Mouse (Mus musculus) limb, embryonic 11.5 days (tissue): Measurements from ENCODE around the gene Galntl5. TPM values are rescaled to one million over a fixed set of nuclear protein-coding genes. Genes with fewer than 3 reads are reported as not detected.
"Not testable (repeated sequence)": the region's sequence is repeated elsewhere in the genome, so short reads cannot be mapped to it uniquely, and the experiment has no call there.

Experiments
- ATAC-seq: fragments of 200-750 bp; cut with Nextera tagmentation; 2 replicates; pipeline ENCODE4 v1.8.0; 2017; ENCODE audit warnings: low read depth; ENCODE audit not compliant: insufficient number of reproducible peaks, low FRiP score, low TSS enrichment
- DNase-seq: peaks from one replicate; pipeline ENCODE4 v3.0.0-alpha.2; 2015; ENCODE audit warnings: low spot score
- H3K27ac ChIP-seq: fragments of 300-500 bp; sonication (generic); replicated peaks from 2 replicates; pipeline ENCODE4 v1.5.1; 2014; ENCODE audit warnings: low read depth, mild to moderate bottlenecking, low read length
- H3K27me3 ChIP-seq: fragments of 300-500 bp; sonication (generic); 2 replicates; pipeline ENCODE4 v1.6.1; 2014; ENCODE audit warnings: mild to moderate bottlenecking, low read length, mixed read lengths; ENCODE audit not compliant: control insufficient read depth, insufficient read depth
- H3K36me3 ChIP-seq: fragments of 300-500 bp; sonication (generic); 2 replicates; pipeline ENCODE4 v1.6.1; 2014; ENCODE audit warnings: mild to moderate bottlenecking, low read length, moderate library complexity, mixed read lengths; ENCODE audit not compliant: control insufficient read depth, insufficient read depth
- H3K4me1 ChIP-seq: fragments of 300-500 bp; sonication (generic); 2 replicates; pipeline ENCODE4 v1.6.1; 2014; ENCODE audit warnings: low read length, mixed read lengths; ENCODE audit not compliant: control insufficient read depth, insufficient read depth
- H3K4me2 ChIP-seq: fragments of 300-500 bp; sonication (generic); 2 replicates; pipeline ENCODE4 v1.6.1; 2014; ENCODE audit warnings: low read depth, mild to moderate bottlenecking, moderate library complexity; ENCODE audit not compliant: severe bottlenecking
- H3K4me3 ChIP-seq: fragments of 300-500 bp; sonication (generic); 2 replicates; pipeline ENCODE4 v1.5.1; 2014; ENCODE audit warnings: low read depth, low read length
- H3K9ac ChIP-seq: fragments of 300-500 bp; sonication (generic); 2 replicates; pipeline ENCODE4 v1.6.1; 2014; ENCODE audit warnings: mild to moderate bottlenecking, low read length
- H3K9me3 ChIP-seq: fragments of 300-500 bp; sonication (generic); 2 replicates; pipeline ENCODE4 v1.6.1; 2016; ENCODE audit warnings: low read length; ENCODE audit not compliant: control insufficient read depth
- WGBS: fragments of 180-500 bp; shearing (Covaris S2); extraction: QIAGEN DNeasy Blood & Tissue Kit; methylation state at CpG from one replicate; pipeline ENCODE4 v1.1.7; 2014; 5-methylcytosine and 5-hydroxymethylcytosine counted together
- polyA plus RNA-seq: library from polyadenylated mRNA; unstranded; fragments of >200 nt; fragmentation: Nextera tagmentation; extraction: Ambion mirVana; gene quantifications from 2 replicates; pipeline ENCODE4 v1.2.1, GENCODE M21; 2014

Gene Galntl5
- polyA plus RNA-seq, 1 experiment from 2014 or later = not detected

DNA sequence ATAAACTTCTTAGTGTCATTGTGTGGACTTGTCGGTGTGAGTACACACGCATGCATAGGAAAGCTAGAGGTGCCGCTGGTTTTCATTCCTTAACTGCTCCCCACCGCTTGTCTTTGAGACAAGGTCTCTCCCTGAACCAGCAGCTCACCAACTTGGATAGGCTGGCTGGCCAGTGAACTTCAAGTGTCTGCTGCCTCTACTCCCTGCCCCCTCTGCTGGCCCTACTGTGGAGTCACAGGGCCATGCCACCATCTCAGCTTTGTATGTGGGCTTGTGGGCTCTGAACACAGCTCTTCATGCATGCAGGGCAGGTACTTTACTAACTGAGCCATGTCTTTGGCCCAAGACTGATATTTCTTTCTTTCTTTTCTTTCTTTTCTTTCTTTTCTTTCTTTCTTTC, 2.0 kb upstream of the Galntl5 start:
- Histone ChIP-seq H3K9me3 (no peaks in the 10 kb centered on the region), H3K36me3 (no peaks in the 10 kb centered on the region), H3K9ac (no peak overlapping the region), H3K27me3 (no peaks in the 10 kb centered on the region), H3K4me1 (0 out of 2 replicates have a peak, but pooled peaks cover 2% of the 10 kb centered on the region), H3K4me3 (no peak overlapping the region), H3K27ac (no peak overlapping the region), H3K4me2 (no peak overlapping the region)
- no peak for ATAC-seq
- 92% methylated on average over 4 of the region's 4 CpGs for WGBS
- DNase-seq = no peak

DNA sequence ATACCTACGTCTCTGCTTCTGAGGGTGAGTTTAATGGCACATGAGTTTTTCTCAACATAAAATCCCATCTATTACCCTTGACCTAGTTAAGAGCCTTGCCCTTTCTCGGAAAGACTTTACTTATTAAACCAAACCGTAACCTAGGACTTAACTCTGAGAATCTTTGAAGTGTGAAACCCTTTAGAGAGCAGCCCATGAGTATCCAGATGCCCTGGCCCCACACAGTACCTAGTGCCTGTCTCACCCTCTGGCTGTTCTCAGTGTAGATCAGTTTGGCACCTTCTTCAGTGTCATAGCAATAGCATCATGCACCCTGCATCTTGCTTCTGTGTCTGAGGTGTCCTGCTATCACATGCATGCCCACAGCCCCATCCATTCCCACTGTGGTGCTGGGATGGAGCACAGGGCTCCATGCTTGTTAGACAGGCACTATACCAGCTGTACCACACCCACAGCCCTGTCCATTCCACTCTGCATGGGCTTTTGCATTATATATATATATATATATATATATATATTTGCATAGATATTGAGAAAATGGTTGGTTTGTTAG, 1.2 kb upstream of the Galntl5 start:
- ATAC-seq (no peak), DNase-seq (no peak)
- no peak overlapping the region for H3K9ac ChIP-seq
- WGBS = 84% methylated on average over 3 of the region's 3 CpGs
- no peaks in the 10 kb centered on the region for H3K27me3 ChIP-seq
- no peak overlapping the region for H3K4me3 ChIP-seq
- no peaks in the 10 kb centered on the region for H3K36me3 ChIP-seq
- no peaks in the 10 kb centered on the region for H3K9me3 ChIP-seq
- no peak overlapping the region for H3K4me2 ChIP-seq
- 0 out of 2 replicates have a peak, but pooled peaks cover 2% of the 10 kb centered on the region for H3K4me1 ChIP-seq
- no peak overlapping the region for H3K27ac ChIP-seq

DNA sequence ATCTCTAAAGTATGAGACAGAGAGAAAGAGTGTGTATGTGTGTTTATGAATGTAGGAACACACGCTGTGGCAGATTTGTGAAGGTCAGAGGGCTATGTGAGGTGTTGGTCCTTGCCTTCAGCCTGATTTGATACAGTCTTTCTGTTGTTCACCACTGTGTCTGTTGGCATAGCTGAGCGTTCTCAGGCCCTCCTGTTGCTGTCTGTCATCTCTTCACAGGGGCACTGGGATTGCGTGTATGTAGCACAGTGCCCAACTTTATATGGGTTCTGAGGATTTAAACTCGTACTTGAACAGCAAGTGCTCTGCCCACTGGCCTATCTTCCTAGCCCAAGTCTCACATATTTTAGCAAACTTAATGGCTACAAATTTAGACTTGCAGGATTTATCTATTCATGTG, 2.3 kb downstream of the Galntl5 start:
- no peaks in the 10 kb centered on the region for H3K36me3 ChIP-seq
- H3K9ac ChIP-seq = no peak overlapping the region
- 0 out of 2 replicates have a peak, but pooled peaks cover 2% of the 10 kb centered on the region for H3K4me1 ChIP-seq
- no peak for ATAC-seq
- no peak overlapping the region for H3K4me3 ChIP-seq
- 92% methylated on average over 4 of the region's 4 CpGs for WGBS
- no peak overlapping the region for H3K27ac ChIP-seq
- no peak for DNase-seq
- no peak overlapping the region for H3K4me2 ChIP-seq
- H3K9me3 ChIP-seq = no peaks in the 10 kb centered on the region
- H3K27me3 ChIP-seq = no peaks in the 10 kb centered on the region

DNA sequence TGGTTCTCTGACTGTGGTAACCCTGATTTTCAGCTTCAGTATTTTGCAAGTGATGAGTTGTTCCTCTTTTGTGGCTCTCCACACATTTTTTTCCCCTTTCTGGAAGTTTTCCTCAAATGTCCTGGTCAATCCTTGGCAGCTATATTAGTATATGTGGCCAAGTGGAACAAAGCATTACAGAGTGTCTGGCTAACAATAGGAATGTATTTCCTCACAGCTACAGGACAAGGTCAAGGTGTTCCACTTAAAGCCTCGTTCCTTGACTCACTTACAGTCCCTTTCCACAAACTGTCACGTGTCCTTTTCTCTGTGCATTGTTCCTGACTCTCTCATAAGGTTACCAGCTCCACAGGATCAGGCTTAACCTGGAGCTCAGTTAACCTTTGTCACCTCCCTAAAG, 3.3 kb downstream of the Galntl5 start:
- Histone ChIP-seq H3K27me3 (no peaks in the 10 kb centered on the region), H3K9me3 (no peaks in the 10 kb centered on the region), H3K4me2 (no peak overlapping the region), H3K9ac (no peak overlapping the region), H3K4me3 (no peak overlapping the region), H3K36me3 (no peaks in the 10 kb centered on the region), H3K4me1 (0 out of 2 replicates have a peak, but pooled peaks cover 2% of the 10 kb centered on the region), H3K27ac (no peak overlapping the region)
- 63% methylated on average over 2 of the region's 2 CpGs for WGBS
- no peak for ATAC-seq
- DNase-seq = no peak

DNA sequence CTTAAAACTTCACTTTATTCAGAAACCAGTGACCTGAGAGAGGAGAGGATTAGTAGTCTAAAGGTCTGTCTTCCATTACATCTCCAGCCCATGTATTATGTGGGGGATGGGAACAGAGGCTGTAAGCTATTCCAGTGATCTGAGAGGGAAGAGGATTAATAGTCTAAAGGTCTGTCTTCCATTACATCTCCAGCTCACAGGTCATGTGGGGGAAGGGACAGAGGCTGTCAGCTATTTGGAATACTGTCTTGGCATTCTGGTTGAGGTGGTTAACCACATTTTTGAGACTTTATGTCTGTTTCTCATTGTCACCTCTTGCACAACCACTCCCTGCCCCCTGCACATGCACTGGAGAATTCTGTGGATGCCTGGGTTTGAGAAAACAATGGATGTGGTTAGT, 6.5 kb downstream of the Galntl5 start:
- H3K27ac ChIP-seq = no peak overlapping the region
- ATAC-seq = no peak
- H3K27me3 ChIP-seq = no peaks in the 10 kb centered on the region
- no peak for DNase-seq
- no peak overlapping the region for H3K9ac ChIP-seq
- H3K4me2 ChIP-seq = no peak overlapping the region
- no peaks in the 10 kb centered on the region for H3K4me1 ChIP-seq
- H3K9me3 ChIP-seq = no peaks in the 10 kb centered on the region
- no peak overlapping the region for H3K4me3 ChIP-seq
- H3K36me3 ChIP-seq = no peaks in the 10 kb centered on the region

DNA sequence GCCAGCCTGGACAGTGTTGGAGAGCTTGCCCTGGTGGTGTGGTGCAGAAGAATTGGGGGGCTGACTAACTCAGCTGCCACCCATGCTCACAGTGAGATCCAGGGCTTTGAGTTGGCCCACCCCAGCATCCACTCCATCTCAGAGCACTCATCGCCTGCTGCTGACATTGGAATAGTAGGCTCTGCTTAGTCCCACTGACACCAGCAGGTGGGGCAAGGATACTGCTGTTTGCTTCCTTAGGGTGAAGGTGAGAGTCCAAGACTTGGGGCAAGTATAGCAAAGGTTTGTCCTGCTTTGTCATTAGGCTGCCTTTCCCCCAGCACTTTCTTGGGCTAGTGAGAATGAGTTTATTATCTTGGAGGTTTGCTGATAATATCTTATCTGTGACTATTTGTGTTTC, 7.5 kb downstream of the Galntl5 start:
- no peak for DNase-seq

DNA sequence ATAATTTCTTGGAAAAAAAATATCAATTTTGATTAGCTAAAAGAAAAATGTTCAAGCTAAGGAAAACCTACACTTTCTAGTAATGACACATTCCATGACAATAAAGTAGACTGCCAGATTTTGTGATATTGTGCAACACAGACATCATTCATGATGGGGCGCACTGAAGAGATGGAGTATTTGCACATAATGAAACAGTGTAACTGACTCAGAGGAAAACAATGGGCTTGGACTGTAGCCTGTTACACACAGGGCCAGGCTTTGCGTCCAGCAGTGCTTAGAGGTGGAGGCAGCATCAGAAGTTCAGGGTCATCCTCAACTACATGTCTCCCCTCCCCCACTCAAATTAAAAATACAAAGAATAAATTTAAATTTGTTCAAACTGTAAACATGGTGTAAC, 9.3 kb downstream of the Galntl5 start:
- H3K9me3 ChIP-seq = no peaks in the 10 kb centered on the region
- H3K4me3 ChIP-seq = no peak overlapping the region
- no peaks in the 10 kb centered on the region for H3K36me3 ChIP-seq
- no peak for ATAC-seq
- H3K27me3 ChIP-seq = no peaks in the 10 kb centered on the region
- DNase-seq = no peak
- H3K4me1 ChIP-seq = no peaks in the 10 kb centered on the region
- H3K4me2 ChIP-seq = no peak overlapping the region
- no peak overlapping the region for H3K9ac ChIP-seq
- H3K27ac ChIP-seq = no peak overlapping the region
- 92% methylated on average over 2 of the region's 2 CpGs for WGBS

More for the DNA sequence above, 7.5 kb downstream of the Galntl5 start:
- no peaks in the 10 kb centered on the region for H3K27me3 ChIP-seq
- WGBS = 47% methylated on average over 1 of the region's 1 CpGs
- no peaks in the 10 kb centered on the region for H3K4me1 ChIP-seq
- H3K4me3 ChIP-seq = no peak overlapping the region
- no peaks in the 10 kb centered on the region for H3K36me3 ChIP-seq
- H3K4me2 ChIP-seq = no peak overlapping the region
- no peaks in the 10 kb centered on the region for H3K9me3 ChIP-seq
- H3K27ac ChIP-seq = no peak overlapping the region
- ATAC-seq = no peak
- no peak overlapping the region for H3K9ac ChIP-seq

DNA sequence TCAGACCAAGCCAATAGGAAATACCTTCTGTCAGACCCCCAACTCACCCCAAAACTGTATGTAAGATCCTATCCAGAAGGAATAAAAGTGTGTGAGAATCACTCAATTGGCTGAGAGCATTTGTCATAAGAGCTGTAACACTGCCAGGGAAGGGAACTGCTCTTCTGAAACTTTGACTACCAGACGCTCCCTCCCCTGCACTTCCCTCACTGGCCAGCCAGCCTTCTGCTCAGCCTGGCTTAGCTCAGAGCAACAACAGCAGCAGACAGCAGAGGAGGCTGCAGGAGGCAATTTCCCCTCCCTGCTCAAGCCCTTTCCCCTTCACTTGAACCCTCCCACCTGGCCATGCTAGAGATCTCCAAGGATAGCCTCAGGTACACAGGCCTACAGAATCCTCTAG, 30.6 kb downstream of the Galntl5 start:
- no peak for ATAC-seq
- H3K27ac ChIP-seq = no peak overlapping the region
- no peaks in the 10 kb centered on the region for H3K36me3 ChIP-seq
- H3K4me2 ChIP-seq = no peak overlapping the region
- H3K9me3 ChIP-seq = no peaks in the 10 kb centered on the region
- 50% methylated on average over 1 of the region's 1 CpGs for WGBS
- no peak overlapping the region for H3K4me3 ChIP-seq
- no peaks in the 10 kb centered on the region for H3K4me1 ChIP-seq
- DNase-seq = no peak
- no peak overlapping the region for H3K9ac ChIP-seq
- no peaks in the 10 kb centered on the region for H3K27me3 ChIP-seq

DNA sequence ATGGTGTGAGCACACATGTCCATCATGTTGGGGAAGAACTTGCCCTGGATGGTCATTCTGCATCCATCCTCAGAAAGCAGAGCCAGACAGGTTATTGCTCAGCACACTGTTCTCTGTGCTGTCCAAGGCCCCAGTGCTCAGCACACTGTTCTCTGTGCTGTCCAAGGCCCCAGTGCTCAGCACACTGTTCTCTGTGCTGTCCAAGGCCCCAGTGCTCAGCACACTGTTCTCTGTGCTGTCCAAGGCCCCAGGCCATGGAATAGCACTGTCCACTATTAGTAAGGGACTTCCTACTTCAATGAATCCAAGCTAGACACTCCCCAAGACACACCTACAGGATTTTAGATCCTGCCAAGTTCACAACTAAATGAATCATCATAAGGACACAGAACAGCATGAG, 32.0 kb downstream of the Galntl5 start:
- not testable (repeated sequence) for DNase-seq, H3K36me3 ChIP-seq, H3K27ac ChIP-seq, H3K4me3 ChIP-seq, H3K9me3 ChIP-seq, H3K27me3 ChIP-seq, H3K4me2 ChIP-seq, H3K9ac ChIP-seq, H3K4me1 ChIP-seq, ATAC-seq
